Mouse (Mus musculus) cerebellum, adult 2 months (tissue): ENCODE results near the gene Fap.

Experiments used
- CTCF ChIP-seq: fragments of 200-500 bp; IDR thresholded peaks from 2 replicates; pipeline ENCODE4 v1.5.1; 2011; ENCODE audit warnings: low read depth, mild to moderate bottlenecking, control low read depth, low read length, moderate library complexity, borderline replicate concordance; ENCODE audit not compliant: insufficient read depth
- POLR2A ChIP-seq: fragments of 200-500 bp; IDR thresholded peaks from 2 replicates; pipeline ENCODE4 v1.6.1; 2011; ENCODE audit warnings: low read length, control low read depth, borderline replicate concordance; ENCODE audit not compliant: insufficient read depth

DNA sequence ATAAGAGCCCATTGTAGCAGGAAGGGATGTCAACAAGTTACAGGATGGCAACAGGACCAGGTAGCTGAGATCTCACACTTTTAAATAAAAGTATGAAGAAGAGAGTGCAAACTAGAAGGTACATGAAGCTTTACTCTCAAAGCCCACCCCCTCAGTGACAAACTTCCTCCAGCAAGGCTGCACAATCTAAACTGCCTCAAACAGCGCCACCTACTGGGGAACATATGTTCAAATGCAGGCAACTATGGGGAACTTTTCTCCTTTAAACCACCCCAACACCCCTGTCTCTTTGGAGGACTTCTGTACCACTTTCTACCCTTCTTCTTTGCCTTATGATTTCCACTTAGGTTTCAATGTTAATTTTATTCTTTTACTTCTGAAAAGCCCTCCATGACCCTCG, 16.5 kb downstream of the Fap start:
- no peak for TF ChIP-seq CTCF
- no peak for TF ChIP-seq POLR2A
